Mouse (Mus musculus) hindbrain, embryonic 16.5 days (tissue): ENCODE data around the gene Rpl26. TPM values are rescaled to one million over a fixed set of nuclear protein-coding genes. Genes with fewer than 3 reads are reported as not detected.

Experiments
- ATAC-seq: fragments of 200-750 bp; cut with Nextera tagmentation; 2 replicates; pipeline ENCODE4 v1.8.0; 2017; ENCODE audit warnings: moderate TSS enrichment, moderate library complexity
- H3K27ac ChIP-seq: fragments of 300-500 bp; sonication (generic); 2 replicates; pipeline ENCODE4 v1.5.1; 2014; ENCODE audit warnings: low read depth, mild to moderate bottlenecking, control low read depth, low read length, moderate library complexity
- H3K27me3 ChIP-seq: fragments of 300-500 bp; sonication (generic); replicated peaks from 2 replicates; pipeline ENCODE4 v1.6.1; 2014; ENCODE audit warnings: low read length; ENCODE audit not compliant: control insufficient read depth, insufficient read depth
- H3K36me3 ChIP-seq: fragments of 300-500 bp; sonication (generic); 2 replicates; pipeline ENCODE4 v1.6.1; 2014; ENCODE audit warnings: mild to moderate bottlenecking, low read length, moderate library complexity, mixed read lengths; ENCODE audit not compliant: control insufficient read depth, insufficient read depth
- H3K4me1 ChIP-seq: fragments of 300-500 bp; sonication (generic); 2 replicates; pipeline ENCODE4 v1.6.1; 2014; ENCODE audit warnings: low read depth, low read length; ENCODE audit not compliant: control insufficient read depth, insufficient read depth
- H3K4me2 ChIP-seq: fragments of 300-500 bp; sonication (generic); 2 replicates; pipeline ENCODE4 v1.6.1; 2014; ENCODE audit warnings: mild to moderate bottlenecking, low read length, control low read depth, moderate library complexity
- H3K4me3 ChIP-seq: fragments of 300-500 bp; sonication (generic); 2 replicates; pipeline ENCODE4 v1.5.1; 2014; ENCODE audit warnings: mild to moderate bottlenecking, low read length, control low read depth, moderate library complexity
- H3K9ac ChIP-seq: fragments of 300-500 bp; sonication (generic); 2 replicates; pipeline ENCODE4 v1.6.1; 2014; ENCODE audit warnings: low read depth, mild to moderate bottlenecking, control low read depth, low read length, moderate library complexity
- H3K9me3 ChIP-seq: fragments of 300-500 bp; sonication (generic); 2 replicates; pipeline ENCODE4 v1.6.1; 2014; ENCODE audit warnings: mild to moderate bottlenecking, low read length, moderate library complexity; ENCODE audit not compliant: control insufficient read depth
- WGBS: fragments of 180-500 bp; shearing (Covaris S2); extraction: QIAGEN DNeasy Blood & Tissue Kit; methylation state at CpG from one replicate; pipeline ENCODE4 v1.1.7; 2014; 5-methylcytosine and 5-hydroxymethylcytosine counted together
- polyA plus RNA-seq: library from polyadenylated mRNA; unstranded; fragments of >200 nt; fragmentation: Nextera tagmentation; extraction: Ambion mirVana; gene quantifications from 2 replicates; pipeline ENCODE4 v1.2.1, GENCODE M21; 2015

Gene Rpl26
- polyA plus RNA-seq, 1 experiment from 2014 or later = 500 TPM

GRCm38 (mm10) chr11:68884368-68884767, 17.0 kb upstream of the Rpl26 start:
- no peaks in the 10 kb centered on the region for H3K9me3 ChIP-seq
- H3K27ac ChIP-seq = no peak overlapping the region
- 76% methylated on average over 5 of the region's 5 CpGs for WGBS
- no peak overlapping the region for H3K4me3 ChIP-seq
- ATAC-seq = no peak
- H3K27me3 ChIP-seq = no peaks in the 10 kb centered on the region
- H3K4me2 ChIP-seq = no peak overlapping the region
- H3K36me3 ChIP-seq = no peaks in the 10 kb centered on the region
- H3K9ac ChIP-seq = no peak overlapping the region
- no peaks in the 10 kb centered on the region for H3K4me1 ChIP-seq

GRCm38 (mm10) chr11:68886091-68886490, 15.3 kb upstream of the Rpl26 start:
- Histone ChIP-seq H3K4me2 (no peak overlapping the region), H3K27me3 (no peaks in the 10 kb centered on the region), H3K9me3 (no peaks in the 10 kb centered on the region), H3K36me3 (no peaks in the 10 kb centered on the region), H3K4me3 (no peak overlapping the region), H3K4me1 (no peaks in the 10 kb centered on the region), H3K27ac (no peak overlapping the region), H3K9ac (no peak overlapping the region)
- WGBS = 91% methylated on average over 5 of the region's 5 CpGs
- no peak for ATAC-seq

- ATAC-seq = no peak
- no peaks in the 10 kb centered on the region for H3K27me3 ChIP-seq
- no peak within 1 kb of the TSS for H3K4me2 ChIP-seq
- H3K9me3 ChIP-seq = no peaks in the 10 kb centered on the region
- H3K4me1 ChIP-seq = no peaks in the 10 kb centered on the region
- no peak within 1 kb of the TSS for H3K4me3 ChIP-seq
- WGBS = 33% methylated on average over 6 of the region's 6 CpGs
- H3K27ac ChIP-seq = no peak within 1 kb of the TSS
- no peak within 1 kb of the TSS for H3K9ac ChIP-seq
- no peaks in the 10 kb centered on the region for H3K36me3 ChIP-seq
These were observed 13.1 kb upstream of the Rpl26 start, which contains the start of gene Rnf222 for GRCm38 (mm10) chr11:68888253-68888652. Rnf222 (plus strand) TSS chr11:68888553.

GRCm38 (mm10) chr11:68888653-68889052, 12.7 kb upstream of the Rpl26 start:
- H3K4me2 ChIP-seq = no peak overlapping the region
- H3K4me3 ChIP-seq = no peak overlapping the region
- no peaks in the 10 kb centered on the region for H3K9me3 ChIP-seq
- ATAC-seq = no peak
- no peak overlapping the region for H3K9ac ChIP-seq
- H3K36me3 ChIP-seq = no peaks in the 10 kb centered on the region
- H3K4me1 ChIP-seq = no peaks in the 10 kb centered on the region
- no peak overlapping the region for H3K27ac ChIP-seq
- no peaks in the 10 kb centered on the region for H3K27me3 ChIP-seq
- WGBS = 67% methylated on average over 2 of the region's 2 CpGs

- H3K9me3 ChIP-seq = no peaks in the 10 kb centered on the region
- no peak overlapping the region for H3K4me3 ChIP-seq
- no peak overlapping the region for H3K9ac ChIP-seq
- H3K36me3 ChIP-seq = no peaks in the 10 kb centered on the region
- ATAC-seq = no peak
- H3K27me3 ChIP-seq = no peaks in the 10 kb centered on the region
- no peaks in the 10 kb centered on the region for H3K4me1 ChIP-seq
- 37% methylated on average over 2 of the region's 2 CpGs for WGBS
- H3K4me2 ChIP-seq = no peak overlapping the region
- H3K27ac ChIP-seq = no peak overlapping the region
These were observed 10.8 kb upstream of the Rpl26 start for GRCm38 (mm10) chr11:68890625-68891024.

DNA sequence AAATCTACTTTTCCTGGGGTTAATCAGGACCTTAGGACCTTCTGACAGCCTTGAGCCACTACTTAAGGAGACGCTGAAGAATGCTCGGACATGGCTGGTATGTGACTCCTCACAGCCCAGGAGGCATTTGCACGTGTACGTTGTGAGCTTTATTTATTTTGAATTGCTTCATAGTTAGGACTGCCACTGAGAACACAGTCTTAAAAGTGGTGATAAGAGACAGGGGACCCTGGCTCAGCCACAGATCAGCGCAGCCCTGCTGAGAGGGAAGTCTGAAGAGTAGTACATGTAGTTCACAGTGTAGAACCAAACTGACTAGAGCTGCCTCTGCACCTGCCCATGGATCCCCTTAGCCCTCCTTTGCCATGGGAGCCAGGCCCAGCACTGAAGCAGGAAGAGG, 9.6 kb upstream of the Rpl26 start:
- WGBS = 82% methylated on average over 5 of the region's 5 CpGs
- Histone ChIP-seq H3K9ac (no peak overlapping the region), H3K4me1 (no peaks in the 10 kb centered on the region), H3K4me3 (no peak overlapping the region), H3K27ac (no peak overlapping the region), H3K4me2 (no peak overlapping the region), H3K36me3 (no peaks in the 10 kb centered on the region), H3K27me3 (no peaks in the 10 kb centered on the region), H3K9me3 (no peaks in the 10 kb centered on the region)
- ATAC-seq = no peak

DNA sequence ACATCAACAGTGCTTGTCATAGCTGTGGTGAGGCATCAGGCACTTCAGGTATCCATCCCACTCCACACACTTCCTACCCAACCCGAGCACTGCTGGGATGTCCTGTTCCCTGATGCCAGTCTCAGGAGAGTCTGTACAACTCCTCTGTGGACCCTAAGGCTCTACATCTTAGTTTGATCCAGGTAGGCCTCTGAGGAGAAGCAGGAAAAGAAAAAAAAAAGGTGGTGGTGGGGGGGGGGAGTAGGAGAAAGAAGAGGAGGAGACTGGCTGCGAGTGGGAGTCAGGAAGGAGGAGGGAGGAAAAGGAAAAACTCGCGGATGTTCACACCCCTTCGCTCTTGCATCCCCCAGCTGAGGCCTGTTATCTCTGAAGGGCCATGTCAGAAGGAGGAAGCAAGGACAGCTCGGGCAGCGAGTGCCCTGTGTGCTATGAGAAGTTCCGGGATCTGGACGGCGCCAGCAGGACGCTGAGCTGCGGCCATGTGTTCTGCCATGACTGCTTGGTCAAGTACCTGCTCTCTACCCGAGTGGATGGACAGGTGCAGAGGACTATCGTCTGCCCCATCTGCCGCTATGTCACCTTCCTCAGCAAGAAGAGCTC, 9.1 kb upstream of the Rpl26 start:
- WGBS = 80% methylated on average over 15 of the region's 15 CpGs
- Histone ChIP-seq H3K27ac (no peak overlapping the region), H3K4me2 (no peak overlapping the region), H3K36me3 (no peaks in the 10 kb centered on the region), H3K9me3 (no peaks in the 10 kb centered on the region), H3K9ac (no peak overlapping the region), H3K27me3 (no peaks in the 10 kb centered on the region), H3K4me3 (no peak overlapping the region), H3K4me1 (no peaks in the 10 kb centered on the region)
- ATAC-seq = no peak

- 73% methylated on average over 12 of the region's 12 CpGs for WGBS
- no peaks in the 10 kb centered on the region for H3K36me3 ChIP-seq
- ATAC-seq = no peak
- no peaks in the 10 kb centered on the region for H3K9me3 ChIP-seq
- H3K9ac ChIP-seq = no peak overlapping the region
- H3K4me3 ChIP-seq = no peak overlapping the region
- H3K4me2 ChIP-seq = no peak overlapping the region
- no peaks in the 10 kb centered on the region for H3K4me1 ChIP-seq
- no peaks in the 10 kb centered on the region for H3K27me3 ChIP-seq
- no peak overlapping the region for H3K27ac ChIP-seq
These were observed 7.4 kb upstream of the Rpl26 start for GRCm38 (mm10) chr11:68893911-68894464.

- Histone ChIP-seq H3K27me3 (peaks cover 3% of the 10 kb centered on the region; the same call in 1 of the 2 replicates), H3K9ac (no peak overlapping the region), H3K4me1 (0 out of 2 replicates have a peak, but pooled peaks cover 2% of the 10 kb centered on the region), H3K9me3 (no peaks in the 10 kb centered on the region), H3K4me2 (no peak overlapping the region), H3K36me3 (no peaks in the 10 kb centered on the region), H3K4me3 (no peak overlapping the region), H3K27ac (no peak overlapping the region)
- WGBS = 95% methylated on average over 5 of the region's 5 CpGs
- ATAC-seq = no peak
These were observed 5.1 kb upstream of the Rpl26 start for GRCm38 (mm10) chr11:68896247-68896646.
